Mouse (Mus musculus): ENCODE results near the gene Wnt3a. TPM values are rescaled to one million over a fixed set of nuclear protein-coding genes. Genes with fewer than 3 reads are reported as not detected.
A peak's percentile ranks its signal among the peaks of the same experiment; 100 is the strongest.

Gene Wnt3a
- polyA plus RNA-seq, 1 experiment from 2014 or later, result 2.3 TPM

DNA sequence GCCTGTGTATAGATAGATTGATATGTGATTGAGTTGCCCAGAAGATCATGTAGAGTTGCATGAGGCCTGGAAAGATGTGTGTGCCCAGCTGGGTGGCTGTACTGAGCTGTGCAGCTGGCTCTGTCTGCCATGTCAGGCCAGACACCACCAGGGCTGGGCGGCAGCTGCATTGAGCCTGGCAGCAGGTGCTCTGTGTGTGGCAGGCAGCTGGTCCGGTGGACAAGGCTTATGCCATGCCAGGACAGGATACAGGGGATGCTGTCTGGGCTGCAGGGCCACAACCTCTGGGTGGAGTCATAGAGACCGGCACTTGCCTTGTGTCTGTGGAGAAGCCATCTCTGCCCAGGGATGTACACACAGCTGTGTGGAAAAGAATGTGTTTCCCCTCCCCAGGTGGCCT, 32.4 kb upstream of the Wnt3a start:
- Histone ChIP-seq H3K27me3 (no peaks in the 10 kb centered on the region), H3K9ac (no peak overlapping the region), H3K36me3 (ENCODE audit: poor library complexity, severe bottlenecking) (no peaks in the 10 kb centered on the region), H3K4me1 (no peaks in the 10 kb centered on the region), H3K4me2 (no peak overlapping the region), H3K27ac (no peak overlapping the region), H3K4me3 (no peak overlapping the region), H3K9me3 (replicated peaks) (no peaks in the 10 kb centered on the region)
- 92% methylated on average over 3 of the region's 3 CpGs for WGBS
- no peak for ATAC-seq

DNA sequence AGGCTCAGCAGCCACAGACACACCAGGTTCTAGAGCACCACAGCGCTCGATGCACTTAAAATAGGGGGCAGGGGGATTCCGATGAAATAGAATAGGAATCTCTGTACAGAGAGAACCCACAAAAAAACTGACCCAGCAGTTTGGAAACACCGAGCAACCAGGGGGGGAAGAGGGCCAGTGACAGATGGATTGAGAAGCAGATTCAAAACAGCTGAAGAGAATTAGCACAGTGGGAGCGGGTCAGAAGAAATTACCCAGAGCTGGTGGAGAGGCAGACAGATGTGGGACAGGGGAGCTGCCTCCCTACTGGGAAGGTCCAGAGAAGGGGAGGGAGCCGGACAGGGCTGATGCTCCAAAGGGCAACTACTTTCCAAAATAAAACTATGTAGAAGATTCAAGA, 26.0 kb upstream of the Wnt3a start:
- Histone ChIP-seq H3K4me1 (peaks cover 14% of the 10 kb centered on the region; the same call in 1 of the 2 replicates), H3K4me3 (no peak overlapping the region), H3K9me3 (replicated peaks) (no peaks in the 10 kb centered on the region), H3K27ac (no peak overlapping the region), H3K27me3 (peaks cover 4% of the 10 kb centered on the region), H3K36me3 (ENCODE audit: poor library complexity, severe bottlenecking) (no peaks in the 10 kb centered on the region), H3K4me2 (no peak overlapping the region), H3K9ac (no peak overlapping the region)
- no peak for ATAC-seq
- WGBS, result 64% methylated on average over 6 of the region's 6 CpGs

DNA sequence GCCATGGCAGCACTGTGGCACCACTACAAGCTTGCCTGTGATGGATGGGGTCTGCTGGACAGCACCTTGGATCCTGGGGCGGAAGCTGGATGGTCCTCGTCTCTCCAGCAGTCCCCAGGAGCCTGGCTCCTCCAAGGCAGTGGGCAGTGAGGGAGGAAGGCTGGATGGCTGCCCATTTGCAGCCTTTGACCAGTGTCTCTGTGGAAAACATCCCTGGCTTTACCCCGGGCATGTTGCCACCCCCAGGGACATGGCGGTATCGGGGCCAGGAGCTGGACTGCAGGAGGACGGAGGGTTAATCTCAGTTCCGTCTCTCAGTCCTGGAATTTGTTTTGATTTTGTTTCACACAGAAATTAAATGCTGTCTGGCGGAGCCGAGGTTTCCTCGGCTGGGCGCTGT, 23.4 kb upstream of the Wnt3a start:
- H3K4me2 ChIP-seq, result no peak overlapping the region
- no peak for ATAC-seq
- no peaks in the 10 kb centered on the region for H3K36me3 ChIP-seq (ENCODE audit: poor library complexity, severe bottlenecking)
- 70% methylated on average over 11 of the region's 11 CpGs for WGBS
- peaks cover 26% of the 10 kb centered on the region for H3K4me1 ChIP-seq
- no peaks in the 10 kb centered on the region for H3K9me3 ChIP-seq (replicated peaks)
- H3K4me3 ChIP-seq, result no peak overlapping the region
- H3K27me3 ChIP-seq, result peaks cover 21% of the 10 kb centered on the region
- no peak overlapping the region for H3K9ac ChIP-seq
- H3K27ac ChIP-seq, result no peak overlapping the region

GRCm38 (mm10) chr11:59313029-59313811, 22.7 kb upstream of the Wnt3a start:
- Histone ChIP-seq H3K36me3 (ENCODE audit: poor library complexity, severe bottlenecking) (no peaks in the 10 kb centered on the region), H3K27me3 (peaks cover 28% of the 10 kb centered on the region)

GRCm38 (mm10) chr11:59312501-59312900, 21.9 kb upstream of the Wnt3a start:
- peaks cover 39% of the 10 kb centered on the region for H3K4me1 ChIP-seq
- H3K9me3 ChIP-seq (replicated peaks), result no peaks in the 10 kb centered on the region
- no peak overlapping the region for H3K4me3 ChIP-seq
- peaks cover 35% of the 10 kb centered on the region for H3K27me3 ChIP-seq
- H3K9ac ChIP-seq, result no peak overlapping the region
- no peaks in the 10 kb centered on the region for H3K36me3 ChIP-seq (ENCODE audit: poor library complexity, severe bottlenecking)
- no peak overlapping the region for H3K4me2 ChIP-seq
- no peak for ATAC-seq
- no peak overlapping the region for H3K27ac ChIP-seq
- WGBS, result 61% methylated on average over 8 of the region's 8 CpGs

More at GRCm38 (mm10) chr11:59313029-59313811, 22.7 kb upstream of the Wnt3a start:
- no peak overlapping the region for H3K4me3 ChIP-seq
- no peak for ATAC-seq
- H3K4me1 ChIP-seq, result peaks cover 33% of the 10 kb centered on the region
- no peaks in the 10 kb centered on the region for H3K9me3 ChIP-seq (replicated peaks)
- no peak overlapping the region for H3K9ac ChIP-seq
- H3K4me2 ChIP-seq, result no peak overlapping the region
- 67% methylated on average over 17 of the region's 17 CpGs for WGBS
- H3K27ac ChIP-seq, result no peak overlapping the region

- Histone ChIP-seq H3K9ac (no peak overlapping the region), H3K36me3 (ENCODE audit: poor library complexity, severe bottlenecking) (no peaks in the 10 kb centered on the region), H3K27ac (no peak overlapping the region), H3K4me1 (peaks cover 43% of the 10 kb centered on the region), H3K4me3 (no peak overlapping the region), H3K9me3 (replicated peaks) (no peaks in the 10 kb centered on the region), H3K4me2 (no peak overlapping the region), H3K27me3 (peaks cover 40% of the 10 kb centered on the region)
- WGBS, result 63% methylated on average over 6 of the region's 6 CpGs
- no peak for ATAC-seq
Observed at GRCm38 (mm10) chr11:59312060-59312459, 21.5 kb upstream of the Wnt3a start.

DNA sequence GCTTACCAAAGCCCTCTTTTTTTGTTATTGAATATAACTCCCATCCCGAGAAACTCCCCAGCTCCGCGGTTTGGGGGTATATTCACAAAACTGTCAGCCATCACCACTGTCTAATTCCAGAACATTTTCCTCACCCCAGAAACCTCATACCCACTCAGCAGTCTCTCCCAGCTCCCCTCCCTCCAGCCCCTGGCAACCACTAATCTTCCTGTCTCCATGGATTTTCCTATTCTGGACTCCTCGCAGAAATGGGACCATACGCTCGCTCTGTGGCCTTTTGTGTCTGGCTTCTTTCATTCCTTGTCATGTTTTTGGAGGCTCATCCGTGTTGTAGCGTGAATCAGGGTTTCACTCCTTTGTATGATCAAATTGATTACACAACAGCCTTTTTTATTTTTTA, 19.4 kb upstream of the Wnt3a start:
- no peak for ATAC-seq

GRCm38 (mm10) chr11:59309106-59309805, 18.7 kb upstream of the Wnt3a start:
- 9% methylated on average over 12 of the region's 12 CpGs for WGBS
- Histone ChIP-seq H3K36me3 (ENCODE audit: poor library complexity, severe bottlenecking) (no peaks in the 10 kb centered on the region), H3K4me2 (peak overlapping the region; percentile 14; the same call in 1 of the 2 replicates), H3K4me1 (peaks cover 60% of the 10 kb centered on the region), H3K9me3 (replicated peaks) (no peaks in the 10 kb centered on the region), H3K4me3 (no peak overlapping the region), H3K27me3 (peaks cover 68% of the 10 kb centered on the region), H3K27ac (0 out of 2 replicates have a peak overlapping the region, but pooled peaks have one; percentile 14), H3K9ac (no peak overlapping the region)
- no peak for ATAC-seq

More for the DNA sequence above, 19.4 kb upstream of the Wnt3a start:
- H3K4me1 ChIP-seq, result peaks cover 60% of the 10 kb centered on the region
- no peaks in the 10 kb centered on the region for H3K9me3 ChIP-seq (replicated peaks)
- peaks cover 61% of the 10 kb centered on the region for H3K27me3 ChIP-seq
- no peak overlapping the region for H3K4me2 ChIP-seq
- H3K4me3 ChIP-seq, result no peak overlapping the region
- no peak overlapping the region for H3K9ac ChIP-seq
- no peaks in the 10 kb centered on the region for H3K36me3 ChIP-seq (ENCODE audit: poor library complexity, severe bottlenecking)
- no peak overlapping the region for H3K27ac ChIP-seq
- WGBS, result 19% methylated on average over 8 of the region's 8 CpGs

- Histone ChIP-seq H3K4me3 (no peak overlapping the region), H3K9ac (no peak overlapping the region), H3K4me1 (peaks cover 60% of the 10 kb centered on the region), H3K36me3 (ENCODE audit: poor library complexity, severe bottlenecking) (no peaks in the 10 kb centered on the region), H3K4me2 (peak overlapping the region; percentile 14), H3K27me3 (peaks cover 74% of the 10 kb centered on the region), H3K27ac (no peak overlapping the region), H3K9me3 (replicated peaks) (no peaks in the 10 kb centered on the region)
- no peak for ATAC-seq
- 35% methylated on average over 6 of the region's 6 CpGs for WGBS
Observed at GRCm38 (mm10) chr11:59308625-59309024, 18.1 kb upstream of the Wnt3a start.

DNA sequence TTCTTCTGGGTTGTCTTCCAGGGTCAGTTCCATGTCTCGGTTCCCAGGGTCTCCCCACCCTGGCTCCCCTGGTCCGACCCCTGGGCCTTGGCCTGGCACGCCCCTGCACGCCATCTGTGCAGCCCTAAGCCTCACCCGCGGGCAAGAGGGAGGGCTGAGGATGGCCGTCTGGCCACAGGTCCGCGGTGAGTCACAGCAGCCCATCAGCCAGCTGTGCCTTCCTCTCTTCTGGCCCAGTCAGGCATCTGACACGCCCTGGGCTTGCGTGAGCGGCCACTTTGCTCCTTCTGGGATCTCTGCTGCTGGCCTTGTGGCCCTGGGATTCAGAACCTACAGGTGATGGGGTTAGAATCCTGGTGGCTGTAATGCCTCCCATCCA, 17.6 kb upstream of the Wnt3a start:
- 25% methylated on average over 12 of the region's 12 CpGs for WGBS
- Histone ChIP-seq H3K4me3 (peak overlapping the region; percentile 18; the same call in 1 of the 2 replicates), H3K27ac (no peak overlapping the region), H3K4me1 (peaks cover 58% of the 10 kb centered on the region), H3K27me3 (peaks cover 79% of the 10 kb centered on the region), H3K36me3 (ENCODE audit: poor library complexity, severe bottlenecking) (no peaks in the 10 kb centered on the region), H3K9ac (no peak overlapping the region), H3K9me3 (replicated peaks) (no peaks in the 10 kb centered on the region), H3K4me2 (peak overlapping the region; percentile 90; the same call in 1 of the 2 replicates)
- ATAC-seq, result no peak

DNA sequence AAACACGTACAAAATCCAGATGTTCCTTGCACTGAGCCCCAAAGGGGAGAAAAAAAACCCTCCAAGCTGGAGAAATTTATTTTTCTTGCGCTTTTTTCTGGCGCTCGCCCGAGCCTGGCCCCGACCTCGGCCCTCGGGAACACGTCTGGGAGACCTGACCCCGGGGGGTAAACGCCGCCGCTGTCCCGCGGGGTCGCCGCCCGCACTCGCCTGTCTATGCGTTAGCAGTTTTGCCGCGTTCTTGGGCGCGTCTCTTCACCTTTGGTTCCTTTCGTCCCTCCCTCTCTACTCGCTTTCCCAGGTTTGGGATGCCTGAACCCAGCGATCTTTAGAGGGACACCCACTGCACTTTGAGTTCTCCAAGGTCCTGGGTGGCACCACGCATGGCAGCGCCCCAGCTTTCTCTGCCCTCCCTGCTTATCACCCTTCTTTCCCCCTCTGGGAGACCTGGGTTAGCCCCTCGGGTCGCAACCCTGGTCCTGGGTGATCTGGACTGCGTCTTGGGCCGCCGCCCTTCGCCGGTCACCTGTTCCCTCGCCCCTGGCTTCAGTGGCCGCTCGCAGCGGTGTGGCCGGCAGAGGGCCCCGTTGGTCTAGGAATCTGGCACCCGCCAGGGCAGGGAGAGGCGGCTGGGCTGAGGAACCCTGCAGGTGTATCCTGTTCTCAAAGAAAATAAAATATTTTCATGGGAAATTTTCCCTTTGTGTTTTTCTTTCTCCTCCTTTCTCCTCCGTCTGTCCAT, 17.0 kb upstream of the Wnt3a start:
- no peak overlapping the region for H3K9ac ChIP-seq
- no peaks in the 10 kb centered on the region for H3K36me3 ChIP-seq (ENCODE audit: poor library complexity, severe bottlenecking)
- H3K27me3 ChIP-seq, result peaks cover 79% of the 10 kb centered on the region
- WGBS, result under 1% methylated on average over 45 of the region's 45 CpGs
- peak overlapping the region; percentile 90 for H3K4me2 ChIP-seq
- peaks cover 53% of the 10 kb centered on the region for H3K4me1 ChIP-seq
- ATAC-seq, result peak; percentile 57; the same call in 1 of the 2 replicates
- peak overlapping the region; percentile 55 for H3K4me3 ChIP-seq
- H3K27ac ChIP-seq, result no peak overlapping the region
- H3K9me3 ChIP-seq (replicated peaks), result no peaks in the 10 kb centered on the region
